Mouse (Mus musculus) E14TG2a.4 (cell line): ENCODE data around the gene Fam13a.

Experiments
- H3K27me3 ChIP-seq: 2 replicates; pipeline ENCODE4 v1.6.1; 2014; ENCODE audit warnings: low read length, control low read depth; ENCODE audit not compliant: insufficient read depth
- H3K36me3 ChIP-seq: 2 replicates; pipeline ENCODE4 v1.6.1; 2014; ENCODE audit warnings: low read length, control low read depth; ENCODE audit not compliant: insufficient read depth
- H3K4me1 ChIP-seq: replicated peaks from 2 replicates; pipeline ENCODE4 v1.6.1; 2014; ENCODE audit warnings: low read depth, low read length, control low read depth
- H3K4me3 ChIP-seq: replicated peaks from 2 replicates; pipeline ENCODE4 v1.5.1; 2014; ENCODE audit warnings: mild to moderate bottlenecking, low read length
- H3K9me3 ChIP-seq: 2 replicates; pipeline ENCODE4 v1.6.1; 2014; ENCODE audit warnings: low read length, control low read depth
- CTCF ChIP-seq: conservative IDR thresholded peaks from 2 replicates; pipeline ENCODE4 v1.5.1; 2014; ENCODE audit warnings: low read length
- NANOG ChIP-seq: IDR thresholded peaks from 2 replicates; pipeline ENCODE4 v1.6.1; 2014; ENCODE audit warnings: borderline replicate concordance, low read length, mixed read lengths
- POU5F1 ChIP-seq: IDR thresholded peaks from 2 replicates; pipeline ENCODE4 v1.6.1; 2014; ENCODE audit warnings: low read length, borderline replicate concordance

The Fam13a gene

GRCm38 (mm10) chr6:58903171-58903570, 121.2 kb downstream of the Fam13a start:
- TF ChIP-seq NANOG = no peak
- TF ChIP-seq POU5F1 = no peak
- no peak for TF ChIP-seq CTCF
- H3K4me3 ChIP-seq = no peak overlapping the region
- peaks cover 16% of the 10 kb centered on the region for H3K36me3 ChIP-seq
- H3K27me3 ChIP-seq = no peaks in the 10 kb centered on the region
- peaks cover 71% of the 10 kb centered on the region for H3K9me3 ChIP-seq
- no peaks in the 10 kb centered on the region for H3K4me1 ChIP-seq

DNA sequence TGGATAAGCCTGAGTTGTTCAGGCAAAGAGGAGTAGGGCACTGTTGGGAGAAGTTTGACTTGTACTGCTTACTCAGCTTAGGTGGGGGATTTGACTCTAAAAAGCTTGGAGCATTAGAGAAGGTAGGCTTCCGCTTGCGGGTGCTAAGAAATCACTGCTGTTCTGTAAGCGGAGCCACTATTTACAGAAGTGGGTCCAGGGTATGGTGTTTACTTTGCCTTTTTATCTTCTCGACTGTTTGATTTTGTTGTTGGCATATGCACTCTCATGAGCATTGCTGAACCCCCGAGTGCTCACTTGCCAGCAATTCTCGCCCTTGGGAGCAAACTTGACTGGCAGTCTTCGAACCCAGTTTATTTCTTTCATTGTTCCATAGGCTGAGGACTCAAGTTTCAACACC, 123.8 kb downstream of the Fam13a start:
- no peak for TF ChIP-seq NANOG
- TF ChIP-seq POU5F1 = no peak
- TF ChIP-seq CTCF = no peak
- peaks cover 45% of the 10 kb centered on the region for H3K9me3 ChIP-seq
- H3K4me3 ChIP-seq = no peak overlapping the region
- peaks cover 22% of the 10 kb centered on the region for H3K36me3 ChIP-seq
- no peaks in the 10 kb centered on the region for H3K4me1 ChIP-seq
- no peaks in the 10 kb centered on the region for H3K27me3 ChIP-seq

- Histone ChIP-seq H3K9me3 (peaks cover 34% of the 10 kb centered on the region), H3K4me3 (no peak overlapping the region), H3K36me3 (peaks cover 27% of the 10 kb centered on the region), H3K4me1 (no peaks in the 10 kb centered on the region), H3K27me3 (no peaks in the 10 kb centered on the region)
- TF ChIP-seq POU5F1 = no peak
Measured at GRCm38 (mm10) chr6:58899076-58899475, 125.3 kb downstream of the Fam13a start.

DNA sequence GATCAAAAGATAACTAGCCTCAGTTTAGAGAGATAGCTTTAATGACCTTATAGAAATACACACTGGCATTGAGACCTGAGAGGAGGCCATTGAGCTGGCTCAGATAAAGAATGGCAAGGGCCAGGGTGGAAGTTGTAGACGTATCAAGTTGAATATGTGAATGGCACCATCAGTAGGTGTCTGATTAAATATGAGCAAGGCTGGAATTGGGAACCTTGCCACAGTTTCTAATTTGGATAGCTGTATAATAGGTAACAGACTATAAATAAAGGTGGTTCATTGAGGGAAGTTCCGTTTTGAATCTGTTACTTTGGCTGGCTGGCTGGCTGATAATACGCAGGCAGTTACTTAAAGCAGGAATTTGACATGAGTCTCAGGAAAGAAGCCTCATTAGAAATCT, 127.7 kb downstream of the Fam13a start:
- Histone ChIP-seq H3K4me3 (no peak overlapping the region), H3K36me3 (peaks cover 23% of the 10 kb centered on the region), H3K9me3 (peaks cover 18% of the 10 kb centered on the region), H3K27me3 (no peaks in the 10 kb centered on the region), H3K4me1 (no peaks in the 10 kb centered on the region)
- TF ChIP-seq POU5F1 (no peak), CTCF (no peak), NANOG (no peak)

GRCm38 (mm10) chr6:58894994-58895393, 129.4 kb downstream of the Fam13a start:
- Histone ChIP-seq H3K9me3 (0 out of 2 replicates have a peak, but pooled peaks cover 4% of the 10 kb centered on the region), H3K4me1 (no peaks in the 10 kb centered on the region), H3K36me3 (peaks cover 19% of the 10 kb centered on the region), H3K4me3 (no peak overlapping the region), H3K27me3 (no peaks in the 10 kb centered on the region)
- TF ChIP-seq POU5F1 (no peak), NANOG (no peak), CTCF (no peak)

DNA sequence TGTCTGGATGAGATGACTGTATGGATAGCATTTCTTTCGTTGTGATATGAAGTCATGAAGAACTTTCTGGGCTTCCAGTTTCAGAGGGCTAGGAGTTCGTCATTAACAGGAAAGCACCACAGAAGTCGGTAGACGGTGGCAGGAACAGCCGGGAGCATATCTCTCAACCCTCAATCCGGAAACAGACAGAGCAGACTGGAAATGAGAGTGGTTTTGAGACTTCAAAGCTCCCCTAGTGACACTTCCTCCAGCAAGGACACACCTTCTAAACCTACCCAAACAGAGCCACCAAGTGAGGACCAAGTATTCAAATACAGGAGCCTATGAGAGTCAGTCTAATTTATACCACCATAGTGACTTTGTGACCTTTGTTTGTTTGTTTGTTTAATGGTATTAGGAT, 131.0 kb downstream of the Fam13a start:
- Histone ChIP-seq H3K4me1 (no peaks in the 10 kb centered on the region), H3K27me3 (no peaks in the 10 kb centered on the region), H3K9me3 (no peaks in the 10 kb centered on the region), H3K4me3 (no peak overlapping the region), H3K36me3 (peaks cover 21% of the 10 kb centered on the region)
- no peak for TF ChIP-seq CTCF
- TF ChIP-seq POU5F1 = no peak
- no peak for TF ChIP-seq NANOG

DNA sequence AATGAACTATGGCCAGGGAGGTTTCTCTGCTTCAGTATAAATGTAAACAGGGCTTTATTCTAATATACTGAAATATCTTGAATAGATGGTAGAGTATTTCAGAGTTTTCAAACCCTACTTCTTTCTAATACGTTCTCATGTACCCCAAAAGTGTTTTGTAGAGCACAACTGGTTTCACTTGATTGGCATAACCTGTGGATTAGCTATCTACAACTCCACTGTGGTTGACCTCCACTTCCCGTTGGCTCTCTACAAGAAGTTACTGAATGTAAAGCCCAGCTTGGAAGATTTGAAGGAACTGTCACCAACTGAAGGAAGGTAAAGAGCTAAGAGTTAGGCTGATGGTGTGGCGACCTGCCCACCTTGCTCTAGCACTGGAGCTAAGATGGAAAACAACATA, 134.4 kb downstream of the Fam13a start:
- H3K9me3 ChIP-seq = no peaks in the 10 kb centered on the region
- H3K4me3 ChIP-seq = no peak overlapping the region
- peaks cover 10% of the 10 kb centered on the region; the same call in 1 of the 2 replicates for H3K36me3 ChIP-seq
- H3K4me1 ChIP-seq = no peaks in the 10 kb centered on the region
- no peaks in the 10 kb centered on the region for H3K27me3 ChIP-seq
- TF ChIP-seq POU5F1 (no peak), CTCF (no peak), NANOG (no peak)

DNA sequence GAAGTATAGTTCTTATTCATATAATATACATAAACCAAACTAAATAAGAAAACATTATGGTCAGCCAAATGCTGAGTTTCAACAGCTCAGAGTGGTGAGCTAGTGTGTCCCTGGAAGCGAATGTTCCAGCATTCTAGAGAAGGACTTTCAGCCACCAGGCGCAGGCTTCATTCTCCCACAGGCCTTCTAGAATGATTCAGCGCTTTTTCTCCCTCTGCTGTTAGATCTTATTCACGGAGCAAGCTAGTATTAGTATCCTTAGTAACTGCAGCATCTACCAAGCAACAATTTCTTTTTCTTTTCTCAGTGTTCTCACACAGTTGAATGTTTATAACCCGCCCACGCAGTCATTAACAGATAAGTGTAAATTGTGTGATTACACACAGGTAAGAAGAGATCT, 142.1 kb downstream of the Fam13a start:
- Histone ChIP-seq H3K4me1 (no peaks in the 10 kb centered on the region), H3K27me3 (no peaks in the 10 kb centered on the region)

More for the DNA sequence above, 142.1 kb downstream of the Fam13a start:
- no peak overlapping the region for H3K4me3 ChIP-seq
- TF ChIP-seq POU5F1 = no peak
- no peaks in the 10 kb centered on the region for H3K9me3 ChIP-seq
- peaks cover 4% of the 10 kb centered on the region; the same call in 1 of the 2 replicates for H3K36me3 ChIP-seq
